Mouse (Mus musculus): ENCODE measurements around the gene Plscr1.

The Plscr1 gene

GRCm38 (mm10) chr9:92249447-92249852 lies at the start of gene Plscr1:
Plscr1 (plus strand) TSS chr9:92249750.
- DNase-seq (ENCODE audit: low read depth): peak; percentile 52

GRCm38 (mm10) chr9:92204397-92204796 lies 45.2 kb upstream of the Plscr1 start:
- DNase-seq (ENCODE audit: low read depth): peak; percentile 58

GRCm38 (mm10) chr9:92207307-92207706 lies 42.2 kb upstream of the Plscr1 start:
- peak; percentile 89 for DNase-seq (ENCODE audit: low read depth)

GRCm38 (mm10) chr9:92207757-92208156 lies 41.8 kb upstream of the Plscr1 start:
- peak; percentile 76 for DNase-seq (ENCODE audit: low read depth)

- DNase-seq (ENCODE audit: low read depth): no peak
These were observed 39.7 kb upstream of the Plscr1 start for GRCm38 (mm10) chr9:92209850-92210249.

- peak; percentile 22 for DNase-seq (ENCODE audit: low read depth)
These were observed 39.1 kb upstream of the Plscr1 start for GRCm38 (mm10) chr9:92210386-92210967.

- DNase-seq (ENCODE audit: low read depth): peak; percentile 72
These were observed 38.5 kb upstream of the Plscr1 start for GRCm38 (mm10) chr9:92211048-92211447.

GRCm38 (mm10) chr9:92217484-92217883 lies 32.1 kb upstream of the Plscr1 start:
- DNase-seq (ENCODE audit: low read depth): peak; percentile 88

- no peak for DNase-seq (ENCODE audit: low read depth)
These were observed 31.7 kb upstream of the Plscr1 start for GRCm38 (mm10) chr9:92217896-92218295.

- DNase-seq (ENCODE audit: low read depth): peak; percentile 76
These were observed 29.4 kb upstream of the Plscr1 start for GRCm38 (mm10) chr9:92220151-92220550.

GRCm38 (mm10) chr9:92221480-92221879 lies 28.1 kb upstream of the Plscr1 start:
- no peak for DNase-seq (ENCODE audit: low read depth)

- DNase-seq (ENCODE audit: low read depth): peak; percentile 45
These were observed 24.8 kb upstream of the Plscr1 start for GRCm38 (mm10) chr9:92224598-92225231.

- DNase-seq (ENCODE audit: low read depth): peak; percentile 78
These were observed 23.4 kb upstream of the Plscr1 start for GRCm38 (mm10) chr9:92226127-92226655.

GRCm38 (mm10) chr9:92226795-92227194 lies 22.8 kb upstream of the Plscr1 start:
- no peak for DNase-seq (ENCODE audit: low read depth)

GRCm38 (mm10) chr9:92228867-92229832 lies 20.4 kb upstream of the Plscr1 start:
- peak; percentile 73 for DNase-seq (ENCODE audit: low read depth)

- no peak for DNase-seq (ENCODE audit: low read depth)
These were observed 19.7 kb upstream of the Plscr1 start for GRCm38 (mm10) chr9:92229833-92230205.

- no peak for DNase-seq (ENCODE audit: low read depth)
These were observed 14.6 kb upstream of the Plscr1 start for GRCm38 (mm10) chr9:92234901-92235458.

GRCm38 (mm10) chr9:92248773-92249446 lies 640 bp upstream of the Plscr1 start:
- DNase-seq (ENCODE audit: low read depth): no peak

- peak; percentile 88 for DNase-seq (ENCODE audit: low read depth)
These were observed 630 bp downstream of the Plscr1 start for GRCm38 (mm10) chr9:92249987-92250772.

- peak; percentile 58 for DNase-seq (ENCODE audit: low read depth)
These were observed 3.2 kb downstream of the Plscr1 start for GRCm38 (mm10) chr9:92252718-92253117.
